Mouse (Mus musculus): Measurements from ENCODE around the gene Ubqln2.

Gene Ubqln2

GRCm38 (mm10) chrX:153497688-153498516, at the start of gene Ubqln2:
Gene Ubqln2 (plus strand): TSS chrX:153498227.
- peak; percentile 68 for DNase-seq (ENCODE audit: low spot score)

GRCm38 (mm10) chrX:153451946-153452345, 46.1 kb upstream of the Ubqln2 start:
- DNase-seq (ENCODE audit: low spot score): no peak

- no peak for DNase-seq (ENCODE audit: low spot score)
Observed at GRCm38 (mm10) chrX:153476760-153477248, 21.2 kb upstream of the Ubqln2 start.

- DNase-seq (ENCODE audit: low spot score): no peak
Observed at GRCm38 (mm10) chrX:153492326-153492725, 5.7 kb upstream of the Ubqln2 start.

- no peak for DNase-seq (ENCODE audit: low spot score)
Observed at GRCm38 (mm10) chrX:153498665-153499293, 752 bp downstream of the Ubqln2 start.

- DNase-seq (ENCODE audit: low spot score): no peak
Observed at GRCm38 (mm10) chrX:153499294-153500046, 1.4 kb downstream of the Ubqln2 start.

- DNase-seq (ENCODE audit: low spot score): no peak
Observed at GRCm38 (mm10) chrX:153500047-153500345, 2.0 kb downstream of the Ubqln2 start.

GRCm38 (mm10) chrX:153505954-153506353, 7.9 kb downstream of the Ubqln2 start:
- DNase-seq (ENCODE audit: low spot score): peak; percentile 51

GRCm38 (mm10) chrX:153515491-153515890, 17.5 kb downstream of the Ubqln2 start:
- no peak for DNase-seq (ENCODE audit: low spot score)

GRCm38 (mm10) chrX:153528399-153528798, 30.4 kb downstream of the Ubqln2 start:
- DNase-seq (ENCODE audit: low spot score): no peak

Measured in T-cell, adult 2 months (primary cell).